Mouse (Mus musculus) heart, postnatal 0 days (tissue): ENCODE measurements at regions not wholly inside any gene's neighbourhood (a gene's known extent, or its start where the extent isn't known, plus 50 kb on each side); places are given as distances from the start of the nearest gene placed in this dataset.

Experiments used
- CTCF ChIP-seq: IDR thresholded peaks from 2 replicates; pipeline ENCODE4 v1.5.1; 2016; ENCODE audit warnings: antibody characterized with exemption, control low read depth, low read depth
- EP300 ChIP-seq: IDR thresholded peaks from 2 replicates; pipeline ENCODE4 v1.6.1; 2016; ENCODE audit warnings: antibody characterized with exemption, low read depth

GRCm38 (mm10) chr2:12004330-12004729, 226.7 kb downstream of the Ankrd16 start:
- TF ChIP-seq CTCF (no peak), EP300 (no peak)
